Mouse (Mus musculus) stomach, postnatal 0 days (tissue): ENCODE measurements around the gene Grk2. TPM values are rescaled to one million over a fixed set of nuclear protein-coding genes. Genes with fewer than 3 reads are reported as not detected.
A peak's percentile ranks its signal among the peaks of the same experiment; 100 is the strongest.

ENCODE experiments used
- ATAC-seq: fragments of 200-750 bp; cut with Nextera tagmentation; 2 replicates; pipeline ENCODE4 v1.8.0; 2017; ENCODE audit not compliant: low FRiP score, low TSS enrichment
- DNase-seq: peaks from one replicate; pipeline ENCODE4 v3.0.0-alpha.2; 2016; ENCODE audit warnings: low spot score
- H3K27ac ChIP-seq: fragments of 300-500 bp; sonication (generic); replicated peaks from 2 replicates; pipeline ENCODE4 v1.5.1; 2014; ENCODE audit warnings: mild to moderate bottlenecking, control low read depth
- H3K27me3 ChIP-seq: fragments of 300-500 bp; sonication (generic); 2 replicates; pipeline ENCODE4 v1.6.1; 2014; ENCODE audit warnings: low read length; ENCODE audit not compliant: control insufficient read depth, insufficient read depth
- H3K36me3 ChIP-seq: fragments of 300-500 bp; sonication (generic); 2 replicates; pipeline ENCODE4 v1.6.1; 2014; ENCODE audit warnings: low read length, mixed read lengths; ENCODE audit not compliant: control insufficient read depth, insufficient read depth
- H3K4me1 ChIP-seq: fragments of 300-500 bp; sonication (generic); replicated peaks from 2 replicates; pipeline ENCODE4 v1.6.1; 2014; ENCODE audit warnings: antibody characterized with exemption; ENCODE audit not compliant: control insufficient read depth, insufficient read depth
- H3K4me2 ChIP-seq: fragments of 300-500 bp; sonication (generic); replicated peaks from 2 replicates; pipeline ENCODE4 v1.6.1; 2014; ENCODE audit warnings: low read depth, mild to moderate bottlenecking, control low read depth, moderate library complexity
- H3K4me3 ChIP-seq: fragments of 300-500 bp; sonication (generic); 2 replicates; pipeline ENCODE4 v1.5.1; 2014; ENCODE audit warnings: low read depth, low read length, control low read depth
- H3K9ac ChIP-seq: fragments of 300-500 bp; sonication (generic); 2 replicates; pipeline ENCODE4 v1.6.1; 2014; ENCODE audit warnings: mild to moderate bottlenecking, low read length, control low read depth, mixed read lengths
- H3K9me3 ChIP-seq: fragments of 300-500 bp; sonication (generic); 2 replicates; pipeline ENCODE4 v1.6.1; 2016; ENCODE audit warnings: low read length; ENCODE audit not compliant: control insufficient read depth
- CTCF ChIP-seq: IDR thresholded peaks from 2 replicates; pipeline ENCODE4 v1.5.1; 2016; ENCODE audit warnings: antibody characterized with exemption, low read depth, mild to moderate bottlenecking, moderate library complexity
- EP300 ChIP-seq: optimal IDR thresholded peaks from 2 replicates; pipeline ENCODE3; 2016; ENCODE audit warnings: antibody characterized with exemption
- WGBS: fragments of 180-500 bp; shearing (Covaris S2); extraction: QIAGEN DNeasy Blood & Tissue Kit; methylation state at CpG from one replicate; pipeline ENCODE4 v1.1.7; 2014; 5-methylcytosine and 5-hydroxymethylcytosine counted together
- polyA plus RNA-seq: library from polyadenylated mRNA; unstranded; fragments of >200 nt; fragmentation: Nextera tagmentation; extraction: Ambion mirVana; gene quantifications from 2 replicates; pipeline ENCODE4 v1.2.1, GENCODE M21; 2015

Grk2 gene
- polyA plus RNA-seq, 1 experiment from 2014 or later: 19.3 TPM

DNA sequence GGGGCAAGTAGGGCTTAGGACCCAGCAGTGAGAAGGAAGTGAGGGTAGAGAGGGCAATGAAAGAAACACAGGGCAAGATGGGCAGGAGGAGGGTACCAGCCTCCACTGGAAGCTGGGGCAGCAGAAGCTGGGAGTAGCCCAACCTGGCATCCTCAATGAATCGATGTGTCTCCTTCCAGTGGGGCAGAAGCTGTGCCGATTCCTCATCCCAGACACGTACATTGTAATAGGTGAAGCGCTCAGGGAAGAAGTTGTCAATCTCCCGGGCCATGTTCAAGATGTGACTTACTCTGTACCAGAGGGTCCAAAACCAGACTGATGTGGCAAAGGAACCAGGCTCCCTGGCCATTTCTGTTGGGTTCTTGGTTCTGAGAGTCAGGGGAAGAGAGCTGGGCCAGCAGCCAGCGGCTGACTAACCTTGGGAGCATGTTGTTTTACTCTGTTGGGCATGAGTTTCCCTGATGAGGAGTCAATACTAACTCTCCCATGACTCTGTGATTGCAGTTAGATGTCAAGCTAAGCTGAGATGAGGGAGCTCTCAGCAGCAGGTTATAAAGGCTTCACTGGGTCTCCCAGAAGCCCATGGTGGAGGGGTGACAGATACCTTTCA, 41.7 kb downstream of the Grk2 start:
- DNase-seq: no peak
- Histone ChIP-seq H3K27ac (0 out of 2 replicates have a peak overlapping the region, but pooled peaks have one; percentile 24), H3K27me3 (no peaks in the 10 kb centered on the region), H3K4me1 (0 out of 2 replicates have a peak, but pooled peaks cover 2% of the 10 kb centered on the region), H3K4me2 (no peak overlapping the region), H3K36me3 (0 out of 2 replicates have a peak, but pooled peaks cover 3% of the 10 kb centered on the region), H3K9me3 (no peaks in the 10 kb centered on the region), H3K9ac (no peak overlapping the region), H3K4me3 (no peak overlapping the region)
- ATAC-seq: no peak
- WGBS: 95% methylated on average over 6 of the region's 6 CpGs
- TF ChIP-seq CTCF: no peak
- TF ChIP-seq EP300: no peak

DNA sequence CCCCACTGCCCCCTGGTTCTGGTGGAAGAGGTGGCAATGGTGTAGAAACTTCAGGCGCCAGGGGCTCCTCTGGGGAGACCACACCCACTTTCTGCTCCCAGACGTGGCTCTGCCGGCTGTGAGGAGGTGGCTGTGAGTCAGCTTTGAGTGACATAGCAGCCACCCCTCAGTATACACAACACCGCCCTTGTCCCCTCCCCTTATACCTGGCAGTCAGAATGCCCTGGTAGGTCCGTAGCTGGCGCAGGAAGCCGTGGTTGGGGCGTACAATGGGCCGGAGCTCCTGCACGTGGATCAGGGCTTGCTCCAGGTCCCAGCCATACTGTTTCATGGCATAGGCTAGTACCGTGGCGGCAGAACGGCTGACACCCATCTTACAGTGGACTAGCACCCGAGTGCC, 42.3 kb downstream of the Grk2 start:
- no peaks in the 10 kb centered on the region for H3K27me3 ChIP-seq
- 44% methylated on average over 13 of the region's 14 CpGs for WGBS
- H3K4me2 ChIP-seq: no peak overlapping the region
- H3K4me1 ChIP-seq: 0 out of 2 replicates have a peak, but pooled peaks cover 2% of the 10 kb centered on the region
- ATAC-seq (peak; percentile 88), DNase-seq (peak; percentile 83)
- no peaks in the 10 kb centered on the region for H3K9me3 ChIP-seq
- H3K4me3 ChIP-seq: no peak overlapping the region
- H3K27ac ChIP-seq: no peak overlapping the region
- TF ChIP-seq CTCF (no peak), EP300 (no peak)
- H3K9ac ChIP-seq: no peak overlapping the region
- H3K36me3 ChIP-seq: 0 out of 2 replicates have a peak, but pooled peaks cover 3% of the 10 kb centered on the region

DNA sequence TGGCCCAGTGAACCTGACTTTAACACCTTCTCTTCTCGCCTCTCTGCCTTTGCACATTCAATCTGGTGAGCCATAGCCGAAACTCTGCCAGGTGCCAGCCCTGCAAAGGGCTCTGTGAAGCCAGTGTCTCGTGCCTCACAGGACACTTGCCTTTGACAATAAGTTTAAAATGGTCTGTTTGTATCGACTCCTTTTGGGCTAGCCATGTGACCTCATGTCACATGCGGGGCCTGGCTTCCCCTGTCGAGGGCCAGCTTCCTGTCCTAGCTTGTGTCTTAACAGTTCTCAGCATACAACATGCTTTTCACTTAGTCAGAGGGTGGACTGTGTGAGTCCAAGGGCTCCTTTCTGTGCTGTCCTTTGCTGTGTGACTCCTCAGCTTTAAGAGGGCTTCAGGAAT, 43.3 kb downstream of the Grk2 start:
- no peaks in the 10 kb centered on the region for H3K9me3 ChIP-seq
- 0 out of 2 replicates have a peak, but pooled peaks cover 5% of the 10 kb centered on the region for H3K4me1 ChIP-seq
- no peak overlapping the region for H3K4me2 ChIP-seq
- 73% methylated on average over 6 of the region's 6 CpGs for WGBS
- TF ChIP-seq CTCF (no peak), EP300 (no peak)
- no peak for DNase-seq
- H3K9ac ChIP-seq: no peak overlapping the region
- 0 out of 2 replicates have a peak, but pooled peaks cover 3% of the 10 kb centered on the region for H3K36me3 ChIP-seq
- no peak overlapping the region for H3K4me3 ChIP-seq
- ATAC-seq: no peak
- no peaks in the 10 kb centered on the region for H3K27me3 ChIP-seq
- H3K27ac ChIP-seq: no peak overlapping the region

DNA sequence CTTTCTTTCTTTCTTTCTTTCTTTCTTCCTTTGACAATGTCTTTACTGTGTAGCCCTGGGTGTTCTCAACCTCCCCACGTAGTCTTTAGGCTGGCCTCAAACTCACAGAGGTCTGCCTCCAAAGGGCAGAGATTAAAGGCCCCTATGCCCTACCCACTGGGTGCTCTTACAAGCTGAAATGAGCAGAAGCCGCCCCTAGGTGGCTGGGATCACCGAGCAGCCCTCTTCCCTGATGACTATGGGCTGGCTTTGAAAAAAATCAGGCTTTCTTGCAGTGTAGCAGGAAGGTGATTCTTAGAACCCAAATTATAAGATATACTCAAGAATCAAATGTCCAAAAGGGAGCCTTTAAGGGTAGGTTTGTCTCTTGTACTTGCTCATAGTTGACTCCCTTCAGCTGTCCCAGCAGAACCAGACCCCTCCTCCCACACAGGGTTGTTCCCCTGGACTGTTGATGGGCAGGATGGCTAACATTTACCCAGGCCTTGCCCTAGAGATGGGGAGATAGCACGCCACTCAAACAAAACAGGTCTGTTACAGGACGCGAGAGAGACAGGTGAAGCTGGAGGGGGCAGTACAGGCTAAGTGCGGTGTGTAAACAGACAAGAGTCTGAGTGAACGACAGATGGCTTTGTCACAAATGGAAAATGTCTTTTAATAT, 44.9 kb downstream of the Grk2 start:
- no peaks in the 10 kb centered on the region for H3K9me3 ChIP-seq
- 39% methylated on average over 8 of the region's 8 CpGs for WGBS
- no peak overlapping the region for H3K4me2 ChIP-seq
- peak; percentile 57 for DNase-seq
- H3K4me3 ChIP-seq: no peak overlapping the region
- peak; percentile 30; the same call in 1 of the 2 replicates for ATAC-seq
- no peaks in the 10 kb centered on the region for H3K27me3 ChIP-seq
- H3K9ac ChIP-seq: no peak overlapping the region
- 0 out of 2 replicates have a peak, but pooled peaks cover 3% of the 10 kb centered on the region for H3K36me3 ChIP-seq
- 0 out of 2 replicates have a peak, but pooled peaks cover 6% of the 10 kb centered on the region for H3K4me1 ChIP-seq
- no peak overlapping the region; the same call in 1 of the 2 replicates for H3K27ac ChIP-seq
- TF ChIP-seq EP300 (no peak), CTCF (peak; percentile 60)

DNA sequence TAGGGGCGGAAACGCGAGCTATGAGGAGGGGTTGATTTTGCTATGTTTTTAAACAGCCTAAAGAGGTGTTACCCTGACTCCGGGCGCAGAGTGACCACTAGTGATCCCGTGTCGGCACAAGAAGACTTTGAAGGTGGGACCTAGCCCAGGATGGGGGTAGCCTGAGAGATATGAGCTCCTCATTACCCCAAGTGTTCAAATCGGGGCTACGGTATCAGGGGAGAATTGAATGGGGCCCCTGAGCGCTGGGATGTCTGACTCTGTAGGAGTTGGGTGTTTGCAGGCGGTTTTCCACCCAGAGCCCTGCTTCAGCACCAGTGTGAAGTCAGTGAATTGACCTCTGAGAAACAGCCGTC, 48.1 kb downstream of the Grk2 start:
- ATAC-seq (no peak; the same call in 1 of the 2 replicates), DNase-seq (no peak)
- H3K27ac ChIP-seq: no peak overlapping the region
- 19% methylated on average over 12 of the region's 12 CpGs for WGBS
- H3K4me1 ChIP-seq: 0 out of 2 replicates have a peak, but pooled peaks cover 3% of the 10 kb centered on the region
- H3K36me3 ChIP-seq: no peaks in the 10 kb centered on the region
- H3K27me3 ChIP-seq: no peaks in the 10 kb centered on the region
- H3K9ac ChIP-seq: peak overlapping the region; percentile 24
- H3K9me3 ChIP-seq: no peaks in the 10 kb centered on the region
- TF ChIP-seq EP300 (no peak), CTCF (no peak)
- peak overlapping the region; percentile 89 for H3K4me2 ChIP-seq
- H3K4me3 ChIP-seq: peak overlapping the region; percentile 63
